In genomic region chr9:37560617-37561016, GRCm38 (mm10) we compare ENCODE assay signal across 27 mouse cellular contexts. TPM values are rescaled to one million over a fixed set of nuclear protein-coding genes. Genes with fewer than 3 reads are reported as not detected.
DNase-seq lines count a peak whose midpoint lies in the region; ATAC-seq and TF ChIP-seq lines count a peak whose summit lies in the region.
"Had no signal": no experiment of that assay in that cellular context is flagged by ENCODE, and none has a peak within 500 bp of the region (broad histone marks: within the 10 kb centered on the region; RNA-seq: fewer than 3 reads in every experiment).

No protein-coding gene starts in this region.

- ATAC-seq in common myeloid progenitor, adult 5-6 weeks (replicated peaks; ENCODE audit: low read depth, poor library complexity, severe bottlenecking) = 0 out of 2 replicates have a peak, but pooled peaks have one; percentile 37
- ATAC-seq: activated CD4-positive, CD25-positive, alpha-beta regulatory T cell, adult 4 months; CD4-positive, CD25-positive, alpha-beta regulatory T cell, adult 4 months; forebrain, embryonic 13.5 days; forebrain, embryonic 15.5 days; forebrain, postnatal 0 days; Patski had no signal

- no peak overlapping the region for H3K4me3 ChIP-seq in heart, embryonic 10.5 days
- H3K4me3 ChIP-seq in CH12.LX (replicated peaks in 1 of 3; ENCODE audit: low read depth in 2 of 3, low read length in 2 of 3, poor library complexity in 1 of 3) = no peak overlapping the region
- H3K4me3 ChIP-seq: embryonic facial prominence, embryonic 13.5 days; embryonic facial prominence, embryonic 15.5 days; erythroblast, embryonic 14.5 days; forebrain, embryonic 10.5 days; forebrain, embryonic 13.5 days; forebrain, embryonic 15.5 days had no signal

- in situ Hi-C loops in CH12.LX (cut with MboI; ENCODE audit: low pct_ligation_motif_present, low pct_unique_long_range_greater_than_20kb, low sequenced_read_pairs) = no loop called here

- H3K79me2 ChIP-seq in CH12.LX (replicated peaks; ENCODE audit: control insufficient read depth, extremely low read depth, insufficient read depth, poor library complexity, severe bottlenecking) = no peaks in the 10 kb centered on the region

- intact Hi-C loops in left cerebral cortex, postnatal 4 days (cut with DNase I) = no loop called here

- no peak for TF ChIP-seq RAD21 in CH12.LX (IDR thresholded peaks at IDR 0.05; ENCODE audit: low read depth, low read length)

- TF ChIP-seq CTCF in CH12.LX (conservative IDR thresholded peaks at IDR 0.05 in 1 of 2, IDR thresholded peaks at IDR 0.05 in 1 of 2; ENCODE audit: low read depth in 2 of 2, low read length in 2 of 2) = no peak

- no peak overlapping the region for H3K4me2 ChIP-seq in CH12.LX (ENCODE audit: insufficient read depth, low read depth, poor library complexity, severe bottlenecking)
- H3K4me2 ChIP-seq: embryonic facial prominence, embryonic 13.5 days; embryonic facial prominence, embryonic 15.5 days; forebrain, embryonic 13.5 days; forebrain, embryonic 15.5 days had no signal

- H3K36me3 ChIP-seq in heart, embryonic 10.5 days = no peaks in the 10 kb centered on the region
- H3K36me3 ChIP-seq in CH12.LX (replicated peaks in 1 of 2; ENCODE audit: control insufficient read depth in 1 of 2, insufficient read depth in 1 of 2, low read length in 1 of 2) = no peaks in the 10 kb centered on the region
- H3K36me3 ChIP-seq: embryonic facial prominence, embryonic 13.5 days; embryonic facial prominence, embryonic 15.5 days; forebrain, embryonic 10.5 days; forebrain, embryonic 15.5 days had no signal

- TF ChIP-seq POLR2A in CH12.LX (IDR thresholded peaks at IDR 0.05; ENCODE audit: low read depth, low read length) = no peak

- dilution Hi-C loops in CH12.LX (cut with MboI; ENCODE audit: extremely low pct_ligation_motif_present, extremely low pct_unique_long_range_greater_than_20kb, low sequenced_read_pairs) = no loop called here

- H3K27me3 ChIP-seq in heart, embryonic 10.5 days (ENCODE audit: insufficient read depth, poor library complexity, severe bottlenecking) = peaks cover 10% of the 10 kb centered on the region; the same call in 1 of the 2 replicates
- H3K27me3 ChIP-seq in CH12.LX (replicated peaks) = no peaks in the 10 kb centered on the region
- H3K27me3 ChIP-seq: forebrain, embryonic 15.5 days had no signal

- DNase-seq in heart, adult 11 months = peak; percentile 64
- DNase-seq in heart, embryonic 10.5 days (ENCODE audit: low spot score) = no peak
- no peak for DNase-seq in CH12.LX (ENCODE audit: extremely low read depth)
- DNase-seq in left cerebral cortex, postnatal 4 days = no peak
- DNase-seq in retina, embryonic 14.5 days (ENCODE audit: low spot score) = no peak
- DNase-seq: adrenal gland, adult 8-10 months; adrenal gland, postnatal 14 days; adrenal gland, postnatal 36 days; B cell, adult 2 months; cerebellum, adult 11-12 months; cerebellum, adult 2 months; cerebellum, adult 9-10 months; cerebellum, postnatal 10 days; cerebellum, postnatal 25 days; embryo, embryonic 11 days; forebrain, postnatal 0 days had no signal

- no peak overlapping the region for H3K9ac ChIP-seq in CH12.LX (ENCODE audit: insufficient read depth, low read depth)
- H3K9ac ChIP-seq: embryonic facial prominence, embryonic 13.5 days; embryonic facial prominence, embryonic 15.5 days; forebrain, embryonic 13.5 days; forebrain, embryonic 15.5 days; forebrain, postnatal 0 days had no signal

- peaks cover 3% of the 10 kb centered on the region for H3K4me1 ChIP-seq in heart, embryonic 10.5 days
- peaks cover 0 to 11% of the 10 kb centered on the region in 2 experiments; a peak in 2 of 4 replicates for H3K4me1 ChIP-seq in CH12.LX (ENCODE audit: control insufficient read depth in 1 of 2, insufficient read depth in 2 of 2)
- H3K4me1 ChIP-seq: forebrain, embryonic 13.5 days; forebrain, embryonic 15.5 days had no signal

- no peak overlapping the region for H3K27ac ChIP-seq in heart, embryonic 10.5 days
- H3K27ac ChIP-seq in CH12.LX (ENCODE audit: insufficient read depth, low read depth) = no peak overlapping the region
- H3K27ac ChIP-seq: embryonic facial prominence, embryonic 13.5 days; embryonic facial prominence, embryonic 15.5 days; forebrain, embryonic 10.5 days; forebrain, embryonic 13.5 days; forebrain, embryonic 15.5 days had no signal

- WGBS in heart, embryonic 10.5 days = 87% methylated on average over 2 of the region's 2 CpGs

- no peak for TF ChIP-seq EP300 in CH12.LX (IDR thresholded peaks at IDR 0.05; ENCODE audit: low read length)

- no peaks in the 10 kb centered on the region for H3K9me3 ChIP-seq in heart, embryonic 10.5 days
- no peaks in the 10 kb centered on the region for H3K9me3 ChIP-seq in CH12.LX (replicated peaks; ENCODE audit: low read length)
- H3K9me3 ChIP-seq: embryonic facial prominence, embryonic 13.5 days; embryonic facial prominence, embryonic 15.5 days; forebrain, embryonic 10.5 days; forebrain, embryonic 13.5 days; forebrain, embryonic 15.5 days had no signal

TF ChIP-seq in CH12.LX, 34 proteins besides CTCF, POLR2A, EP300 and RAD21:
- no peak for TF ChIP-seq USF2 (conservative IDR thresholded peaks at IDR 0.05; ENCODE audit: low read depth, low read length)
- TF ChIP-seq MAX (IDR thresholded peaks at IDR 0.05; ENCODE audit: low read length) = no peak
- no peak for TF ChIP-seq ELF1 (IDR thresholded peaks at IDR 0.05; ENCODE audit: low read depth, low read length)
- TF ChIP-seq MYC (IDR thresholded peaks at IDR 0.05; ENCODE audit: low read depth, low read length) = no peak
- 0 out of 2 replicates have a peak, but pooled peaks have one; percentile 28 for TF ChIP-seq ZNF384 (IDR thresholded peaks at IDR 0.05; ENCODE audit: low read depth, low read length)
- TF ChIP-seq JUN (IDR thresholded peaks at IDR 0.05; ENCODE audit: insufficient read depth, low read depth, low read length) = no peak
- no peak for TF ChIP-seq MXI1 (IDR thresholded peaks at IDR 0.05; ENCODE audit: low read depth, low read length)
- TF ChIP-seq NELFE (IDR thresholded peaks at IDR 0.05; ENCODE audit: low read depth, low read length) = no peak
TF ChIP-seq in CH12.LX: peak in this region for 1.

RNA-seq across cellular contexts. Expression of gene Siae, which starts 5.1 kb away (rescaled TPM):
- polyA plus RNA-seq in heart, embryonic 10.5 days (2016; fragmentation: Nextera tagmentation; extraction: Ambion mirVana) = 7.6 and 10.0 TPM in 2 replicates
- total RNA-seq in CH12.LX (2012; rRNA removed) = 5.7 and 8.6 TPM in 2 replicates
- total RNA-seq in CH12.LX (2014; rRNA removed) = 5.9 and 6.2 TPM in 2 replicates
- 7.4 and 7.9 TPM in 2 replicates for polyA plus RNA-seq in CH12.LX (2012; ENCODE audit: insufficient read length, low read depth)
- 11.8 and 12.2 TPM in 2 replicates for total RNA-seq in common myeloid progenitor, adult 5-6 weeks (2017)
- total RNA-seq in left cerebral cortex, postnatal 4 days (2021) = 10 to 100 TPM; 10.5 to 11.1 TPM
- polyA plus RNA-seq: erythroblast, embryonic 14.5 days had no signal

RNA-seq across cellular contexts. Expression of gene Nrgn, which starts 7.9 kb away (rescaled TPM):
- polyA plus RNA-seq in heart, embryonic 10.5 days (2016; fragmentation: Nextera tagmentation; extraction: Ambion mirVana) = 4.4 and 5.7 TPM in 2 replicates
- total RNA-seq in CH12.LX (2012; rRNA removed) (0.42 and 0.50 TPM in 2 replicates), CH12.LX (2014; rRNA removed) (not detected in 2 replicates)
- polyA plus RNA-seq in CH12.LX (2012; ENCODE audit: insufficient read length, low read depth) = 3.6 and 4.1 TPM in 2 replicates
- 17.1 and 36.8 TPM in 2 replicates for total RNA-seq in common myeloid progenitor, adult 5-6 weeks (2017)
- total RNA-seq in left cerebral cortex, postnatal 4 days (2021) = 100 to 1,000 TPM; 616 to 622 TPM

RNA-seq across cellular contexts. Expression of gene Vsig2, which starts 21.6 kb away (rescaled TPM):
- 0.75 and 0.77 TPM in 2 replicates for polyA plus RNA-seq in heart, embryonic 10.5 days (2016; fragmentation: Nextera tagmentation; extraction: Ambion mirVana)
- not detected in 2 replicates for total RNA-seq in CH12.LX (2012; rRNA removed)
- total RNA-seq in CH12.LX (2014; rRNA removed) = not detected in 2 replicates
- polyA plus RNA-seq in CH12.LX (2012; ENCODE audit: insufficient read length, low read depth) = not detected in 2 replicates
- total RNA-seq in common myeloid progenitor, adult 5-6 weeks (2017) = 0.50 TPM in 1 of 2 replicates, not detected in the other
- total RNA-seq in left cerebral cortex, postnatal 4 days (2021) = 1 to 10 TPM; 3.4 TPM
- polyA plus RNA-seq: activated CD4-positive, CD25-positive, alpha-beta regulatory T cell, adult 4 months; CD4-positive, CD25-positive, alpha-beta regulatory T cell, adult 4 months; embryonic facial prominence, embryonic 11.5 days; erythroblast, embryonic 14.5 days had no signal

RNA-seq across cellular contexts. Expression of gene Esam, which starts 32.7 kb away (rescaled TPM):
- 43.7 and 52.2 TPM in 2 replicates for polyA plus RNA-seq in heart, embryonic 10.5 days (2016; fragmentation: Nextera tagmentation; extraction: Ambion mirVana)
- 0.08 and 0.21 TPM in 2 replicates for total RNA-seq in CH12.LX (2012; rRNA removed)
- 0.24 and 0.42 TPM in 2 replicates for total RNA-seq in CH12.LX (2014; rRNA removed)
- polyA plus RNA-seq in CH12.LX (2012; ENCODE audit: insufficient read length, low read depth) = 0.18 and 0.37 TPM in 2 replicates
- total RNA-seq in common myeloid progenitor, adult 5-6 weeks (2017) = 2.5 and 2.9 TPM in 2 replicates
- total RNA-seq in left cerebral cortex, postnatal 4 days (2021) = 10 to 100 TPM; 30.8 to 30.9 TPM
- polyA plus RNA-seq: CD4-positive, CD25-positive, alpha-beta regulatory T cell, adult 4 months; erythroblast, embryonic 14.5 days had no signal

RNA-seq across cellular contexts. Expression of gene Spa17, which starts 52.9 kb away (rescaled TPM):
- 7.1 and 8.1 TPM in 2 replicates for polyA plus RNA-seq in heart, embryonic 10.5 days (2016; fragmentation: Nextera tagmentation; extraction: Ambion mirVana)
- 0.47 and 1.3 TPM in 2 replicates for total RNA-seq in CH12.LX (2012; rRNA removed)
- 1.4 and 2.3 TPM in 2 replicates for total RNA-seq in CH12.LX (2014; rRNA removed)
- polyA plus RNA-seq in CH12.LX (2012; ENCODE audit: insufficient read length, low read depth) = 3.2 and 4.1 TPM in 2 replicates
- total RNA-seq in common myeloid progenitor, adult 5-6 weeks (2017) = 5.9 and 15.3 TPM in 2 replicates
- 1 to 10 TPM; 1.3 to 1.6 TPM for total RNA-seq in left cerebral cortex, postnatal 4 days (2021)

Comparison
In these comparisons a context has a peak if more than half of its experiments do, and no peak if none do; other contexts are left out.
1. RNA of gene Nrgn, which starts 7.9 kb away (total RNA-seq): 616 to 622 TPM in left cerebral cortex, postnatal 4 days and 17.1 to 36.8 TPM in common myeloid progenitor, adult 5-6 weeks; 0.42 to 0.50 TPM in CH12.LX; every median in the first group is over 10 times any median in the second.